In genomic region chr4:151904098-151904497, GRCm38 (mm10) we compare ENCODE assay signal across 11 mouse cellular contexts. TPM values are rescaled to one million over a fixed set of nuclear protein-coding genes. Genes with fewer than 3 reads are reported as not detected.
DNase-seq lines count a peak whose midpoint lies in the region; ATAC-seq lines count a peak whose summit lies in the region.
"Had no signal": no experiment of that assay in that cellular context is flagged by ENCODE, and none has a peak within 500 bp of the region (broad histone marks: within the 10 kb centered on the region; RNA-seq: fewer than 3 reads in every experiment).

No protein-coding gene starts in this region.

- intact Hi-C loops in heart, postnatal 10 days (cut with DNase I), result loop anchor here (2.0 kb wide), 1 partner anchor 17 kb away; no protein-coding TSS in a partner anchor

- no peak overlapping the region for H3K27ac ChIP-seq in lung, embryonic 15.5 days
- H3K27ac ChIP-seq: hindbrain, embryonic 15.5 days; left cerebral cortex, adult 2 months had no signal

- peak; percentile 52 for DNase-seq in adrenal gland, postnatal 14 days
- no peak for DNase-seq in adrenal gland, adult 8-10 months
- peak; percentile 23 to 55 for DNase-seq in adrenal gland, postnatal 36 days
- peak; percentile 65 to 67 for DNase-seq in heart, postnatal 10 days
- no peak for DNase-seq in natural killer cell, adult 2 months (ENCODE audit: low spot score in 2 of 2)
- DNase-seq in cerebellum, postnatal 36 days, result no peak

- ATAC-seq in lung, embryonic 15.5 days (ENCODE audit: borderline replicate concordance, extremely low read depth, low FRiP score, low TSS enrichment), result peak; percentile 39; the same call in 1 of the 2 replicates
- ATAC-seq in frontal cortex, adult (ENCODE audit: low TSS enrichment), result no peak
- ATAC-seq: forebrain, embryonic 16.5 days had no signal

- no peaks in the 10 kb centered on the region for H3K9me3 ChIP-seq in lung, embryonic 15.5 days
- H3K9me3 ChIP-seq: hindbrain, embryonic 15.5 days had no signal

- no peak overlapping the region for H3K4me2 ChIP-seq in lung, embryonic 15.5 days
- H3K4me2 ChIP-seq: hindbrain, embryonic 15.5 days had no signal

- H3K9ac ChIP-seq in lung, embryonic 15.5 days, result no peak overlapping the region
- H3K9ac ChIP-seq: hindbrain, embryonic 15.5 days had no signal

- H3K36me3 ChIP-seq in lung, embryonic 15.5 days, result no peaks in the 10 kb centered on the region
- H3K36me3 ChIP-seq: hindbrain, embryonic 15.5 days had no signal

- peaks cover 10% of the 10 kb centered on the region for H3K4me1 ChIP-seq in lung, embryonic 15.5 days

- 28% methylated on average over 11 of the region's 11 CpGs for WGBS in lung, embryonic 15.5 days

- no peaks in the 10 kb centered on the region; the same call in 1 of the 2 replicates for H3K27me3 ChIP-seq in lung, embryonic 15.5 days
- H3K27me3 ChIP-seq: hindbrain, embryonic 15.5 days had no signal

- H3K4me3 ChIP-seq in lung, embryonic 15.5 days, result no peak overlapping the region
- H3K4me3 ChIP-seq: hindbrain, embryonic 15.5 days; left cerebral cortex, adult 2 months had no signal

RNA-seq across cellular contexts. Expression of gene Dnajc11, which starts 29.4 kb away (rescaled TPM):
- total RNA-seq in adrenal gland, postnatal 14 days (2021), result 117 and 122 TPM in 2 replicates
- 100 to 1,000 TPM in 2 of 4 experiments, 10 to 100 TPM in 2; 84.6 to 116 (median 104) TPM for total RNA-seq in adrenal gland, adult 8-10 months (2022)
- 10 to 100 TPM; 93.5 to 95.9 TPM for total RNA-seq in adrenal gland, postnatal 36 days (2021)
- total RNA-seq in heart, postnatal 10 days (2021), result 100 to 1,000 TPM in 1 of 2 experiments, 10 to 100 TPM in 1; 98.5 to 107 TPM
- polyA plus RNA-seq in lung, embryonic 15.5 days (2015; fragmentation: Nextera tagmentation; extraction: Ambion mirVana), result 58.9 and 64.4 TPM in 2 replicates

RNA-seq across cellular contexts. Expression of gene Camta1, which starts 42.4 kb away (rescaled TPM):
- 40.1 and 45.4 TPM in 2 replicates for total RNA-seq in adrenal gland, postnatal 14 days (2021)
- total RNA-seq in adrenal gland, adult 8-10 months (2022), result 10 to 100 TPM; 23.6 to 59.6 (median 36.5) TPM
- 10 to 100 TPM; 28.7 to 33.3 TPM for total RNA-seq in adrenal gland, postnatal 36 days (2021)
- total RNA-seq in heart, postnatal 10 days (2021), result 100 to 1,000 TPM; 180 to 183 TPM
- polyA plus RNA-seq in lung, embryonic 15.5 days (2015; fragmentation: Nextera tagmentation; extraction: Ambion mirVana), result 78.7 and 86.7 TPM in 2 replicates

Comparison
In these comparisons a context has a peak if more than half of its experiments do, and no peak if none do; other contexts are left out.
1. DNase-seq: peak in adrenal gland, postnatal 14 days (single experiment), adrenal gland, postnatal 36 days (2 of 2) and heart, postnatal 10 days (2 of 2); none in adrenal gland, adult 8-10 months (single experiment), natural killer cell, adult 2 months (0 of 2) and cerebellum, postnatal 36 days (0 of 2).